Mouse (Mus musculus) neural tube, embryonic 11.5 days (tissue): ENCODE data around the gene L1td1. TPM values are rescaled to one million over a fixed set of nuclear protein-coding genes. Genes with fewer than 3 reads are reported as not detected.
A peak's percentile ranks its signal among the peaks of the same experiment; 100 is the strongest.

ENCODE experiments used
- ATAC-seq: fragments of 200-750 bp; cut with Nextera tagmentation; 2 replicates; pipeline ENCODE4 v1.8.0; 2017; ENCODE audit warnings: moderate number of reproducible peaks, mild to moderate bottlenecking, moderate TSS enrichment, moderate library complexity; ENCODE audit not compliant: insufficient read depth, low FRiP score, low TSS enrichment
- DNase-seq: peaks from one replicate; pipeline ENCODE4 v3.0.0-alpha.2; 2015; ENCODE audit warnings: low spot score
- H3K27ac ChIP-seq: fragments of 300-500 bp; sonication (generic); 2 replicates; pipeline ENCODE4 v1.5.1; 2014; ENCODE audit warnings: low read depth, mild to moderate bottlenecking, low read length
- H3K27me3 ChIP-seq: fragments of 300-500 bp; sonication (generic); 2 replicates; pipeline ENCODE4 v1.6.1; 2014; ENCODE audit warnings: mild to moderate bottlenecking, low read length, mixed read lengths; ENCODE audit not compliant: control insufficient read depth, insufficient read depth
- H3K36me3 ChIP-seq: fragments of 300-500 bp; sonication (generic); 2 replicates; pipeline ENCODE4 v1.6.1; 2014; ENCODE audit warnings: mild to moderate bottlenecking, low read length, moderate library complexity, mixed read lengths; ENCODE audit not compliant: control insufficient read depth, insufficient read depth
- H3K4me1 ChIP-seq: fragments of 300-500 bp; sonication (generic); 2 replicates; pipeline ENCODE4 v1.6.1; 2014; ENCODE audit warnings: low read length, mixed read lengths; ENCODE audit not compliant: control insufficient read depth, insufficient read depth
- H3K4me2 ChIP-seq: fragments of 300-500 bp; sonication (generic); 2 replicates; pipeline ENCODE4 v1.6.1; 2014; ENCODE audit warnings: low read depth, mild to moderate bottlenecking, moderate library complexity
- H3K4me3 ChIP-seq: fragments of 300-500 bp; sonication (generic); 2 replicates; pipeline ENCODE4 v1.5.1; 2014; ENCODE audit warnings: low read depth, low read length
- H3K9ac ChIP-seq: fragments of 300-500 bp; sonication (generic); 2 replicates; pipeline ENCODE4 v1.6.1; 2014; ENCODE audit warnings: mild to moderate bottlenecking, low read length
- H3K9me3 ChIP-seq: fragments of 300-500 bp; sonication (generic); 2 replicates; pipeline ENCODE4 v1.6.1; 2016; ENCODE audit warnings: low read length; ENCODE audit not compliant: control insufficient read depth
- WGBS: fragments of 180-500 bp; shearing (Covaris S2); extraction: QIAGEN DNeasy Blood & Tissue Kit; methylation state at CpG from one replicate; pipeline ENCODE4 v1.1.7; 2014; 5-methylcytosine and 5-hydroxymethylcytosine counted together
- polyA plus RNA-seq: library from polyadenylated mRNA; unstranded; fragments of >200 nt; fragmentation: Nextera tagmentation; extraction: Ambion mirVana; gene quantifications from 2 replicates; pipeline ENCODE4 v1.2.1, GENCODE M21; 2014

Gene L1td1
- polyA plus RNA-seq, 1 experiment from 2014 or later, result not detected

- ATAC-seq (peak; percentile 41; the same call in 1 of the 2 replicates), DNase-seq (no peak)
- H3K27me3 ChIP-seq, result no peaks in the 10 kb centered on the region
- H3K4me1 ChIP-seq, result peaks cover 3% of the 10 kb centered on the region; the same call in 1 of the 2 replicates
- H3K4me3 ChIP-seq, result no peak overlapping the region
- WGBS, result 58% methylated on average over 4 of the region's 4 CpGs
- H3K9ac ChIP-seq, result no peak overlapping the region
- H3K9me3 ChIP-seq, result no peaks in the 10 kb centered on the region
- H3K4me2 ChIP-seq, result no peak overlapping the region
- no peaks in the 10 kb centered on the region for H3K36me3 ChIP-seq
- H3K27ac ChIP-seq, result no peak overlapping the region
Measured at GRCm38 (mm10) chr4:98758012-98758821, 31.7 kb downstream of the L1td1 start.

- no peak overlapping the region for H3K27ac ChIP-seq
- no peak overlapping the region for H3K4me2 ChIP-seq
- peaks cover 3% of the 10 kb centered on the region; the same call in 1 of the 2 replicates for H3K4me1 ChIP-seq
- 85% methylated on average over 3 of the region's 3 CpGs for WGBS
- H3K4me3 ChIP-seq, result no peak overlapping the region
- H3K9ac ChIP-seq, result no peak overlapping the region
- ATAC-seq (no peak), DNase-seq (no peak)
- H3K27me3 ChIP-seq, result no peaks in the 10 kb centered on the region
- H3K9me3 ChIP-seq, result no peaks in the 10 kb centered on the region
- H3K36me3 ChIP-seq, result no peaks in the 10 kb centered on the region
Measured at GRCm38 (mm10) chr4:98758872-98759518, 32.5 kb downstream of the L1td1 start.

DNA sequence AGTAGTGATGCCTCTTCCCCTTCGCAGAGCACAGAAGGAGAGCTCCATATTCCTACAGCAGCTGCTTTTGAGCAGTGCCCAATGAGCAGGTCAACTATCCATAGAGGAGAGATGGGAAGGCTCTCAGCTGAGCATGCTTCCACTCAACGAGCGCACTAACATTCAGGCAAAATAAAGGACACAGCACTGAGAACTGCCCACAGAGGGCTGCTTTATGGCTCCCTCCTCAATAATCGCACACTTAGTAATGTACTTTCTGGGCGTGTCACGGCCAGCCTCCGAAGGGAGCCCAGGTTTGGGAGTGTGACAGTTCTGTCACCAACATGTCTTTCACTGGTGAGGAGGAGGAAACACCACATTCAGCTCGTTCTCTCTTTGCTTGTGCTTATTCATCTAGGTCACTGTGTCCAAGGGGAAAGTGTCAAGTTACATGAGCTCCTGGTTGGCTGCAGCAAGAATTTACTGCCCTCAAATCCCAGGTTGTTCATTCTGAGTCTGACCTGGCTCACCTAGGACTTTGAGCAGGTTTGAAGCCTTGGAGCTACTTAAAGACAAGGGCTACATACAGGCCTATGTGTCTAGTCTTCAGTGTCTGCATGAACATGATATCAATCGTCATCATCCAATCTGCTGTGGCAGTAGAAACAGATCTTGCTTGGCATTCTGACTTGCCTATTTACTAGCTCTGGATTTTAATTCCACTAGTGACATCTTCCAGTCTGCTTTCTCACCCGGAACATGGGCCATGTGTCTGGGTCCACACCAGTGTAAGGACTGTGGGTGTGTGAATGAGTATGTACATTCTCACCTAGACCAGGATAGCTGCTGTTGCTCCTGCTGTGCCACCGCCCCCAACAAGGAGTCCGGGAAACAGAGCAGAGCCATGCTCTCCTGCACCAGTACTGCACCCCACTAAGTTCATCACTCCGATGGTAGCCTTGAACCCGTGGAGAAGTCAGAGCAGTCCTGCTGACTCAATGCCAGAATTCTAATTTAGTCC, 40.9 kb downstream of the L1td1 start:
- H3K4me1 ChIP-seq, result no peaks in the 10 kb centered on the region
- no peak overlapping the region for H3K4me3 ChIP-seq
- no peak overlapping the region for H3K27ac ChIP-seq
- ATAC-seq (no peak), DNase-seq (no peak)
- WGBS, result 74% methylated on average over 14 of the region's 14 CpGs
- H3K9ac ChIP-seq, result no peak overlapping the region
- H3K27me3 ChIP-seq, result no peaks in the 10 kb centered on the region
- H3K4me2 ChIP-seq, result no peak overlapping the region
- H3K9me3 ChIP-seq, result no peaks in the 10 kb centered on the region
- no peaks in the 10 kb centered on the region for H3K36me3 ChIP-seq

DNA sequence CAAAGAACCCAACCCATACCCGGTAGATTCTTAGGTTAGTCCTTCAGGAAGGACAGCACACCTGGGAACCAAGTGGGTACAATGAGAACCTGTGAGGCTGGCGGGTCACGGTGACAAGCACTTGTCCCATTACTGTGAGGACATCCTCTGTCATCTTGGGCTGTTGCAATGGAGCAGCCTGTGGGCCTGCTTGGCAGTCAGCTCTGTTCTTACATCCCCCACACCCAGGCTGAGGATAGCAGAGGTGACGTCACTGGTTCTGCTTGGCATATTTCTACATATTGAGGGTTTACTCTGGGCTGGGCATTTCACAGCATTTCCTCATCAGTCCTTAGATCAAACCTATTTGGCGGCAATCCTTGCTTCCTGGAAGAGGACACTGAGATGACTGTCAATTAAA, 47.3 kb downstream of the L1td1 start:
- Histone ChIP-seq H3K9me3 (no peaks in the 10 kb centered on the region), H3K36me3 (no peaks in the 10 kb centered on the region), H3K4me3 (no peak overlapping the region), H3K9ac (no peak overlapping the region), H3K27me3 (no peaks in the 10 kb centered on the region), H3K4me1 (no peaks in the 10 kb centered on the region), H3K27ac (no peak overlapping the region), H3K4me2 (no peak overlapping the region)
- ATAC-seq (no peak), DNase-seq (no peak)
- 91% methylated on average over 5 of the region's 5 CpGs for WGBS

- no peak overlapping the region for H3K4me3 ChIP-seq
- DNase-seq (no peak), ATAC-seq (no peak)
- H3K4me2 ChIP-seq, result no peak overlapping the region
- no peaks in the 10 kb centered on the region for H3K4me1 ChIP-seq
- H3K9me3 ChIP-seq, result no peaks in the 10 kb centered on the region
- H3K36me3 ChIP-seq, result no peaks in the 10 kb centered on the region; the same call in 1 of the 2 replicates
- WGBS, result 77% methylated on average over 10 of the region's 10 CpGs
- no peak overlapping the region for H3K27ac ChIP-seq
- no peaks in the 10 kb centered on the region for H3K27me3 ChIP-seq
- H3K9ac ChIP-seq, result no peak overlapping the region
Measured at GRCm38 (mm10) chr4:98776721-98777427, 50.3 kb downstream of the L1td1 start.

GRCm38 (mm10) chr4:98777464-98777863, 50.9 kb downstream of the L1td1 start:
- Histone ChIP-seq H3K9ac (no peak overlapping the region), H3K27ac (no peak overlapping the region), H3K4me3 (no peak overlapping the region), H3K4me1 (no peaks in the 10 kb centered on the region), H3K27me3 (no peaks in the 10 kb centered on the region), H3K36me3 (no peaks in the 10 kb centered on the region; the same call in 1 of the 2 replicates), H3K4me2 (no peak overlapping the region), H3K9me3 (no peaks in the 10 kb centered on the region)
- WGBS, result 91% methylated on average over 6 of the region's 6 CpGs
- no peak for DNase-seq
- no peak for ATAC-seq

DNA sequence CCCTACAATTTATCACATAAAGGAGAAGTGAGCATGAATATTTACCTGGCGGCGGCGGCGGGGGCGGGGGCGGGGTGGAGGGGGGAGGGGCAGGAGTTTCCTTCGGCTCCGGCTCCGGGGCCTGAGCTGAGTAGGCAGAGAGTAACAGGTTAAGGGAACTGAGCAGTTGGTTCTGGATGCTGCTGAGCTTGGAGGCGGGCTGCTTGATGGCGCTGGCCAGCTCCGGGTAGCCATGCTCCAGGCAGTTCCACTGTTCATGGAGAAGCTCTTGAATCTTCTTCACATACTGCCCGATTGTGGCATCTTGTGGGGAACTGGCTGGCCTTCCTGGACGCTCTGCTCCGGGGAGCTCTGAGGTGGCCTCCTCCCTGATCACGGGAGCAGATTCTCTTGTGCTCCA, 51.7 kb downstream of the L1td1 start:
- H3K9me3 ChIP-seq, result no peaks in the 10 kb centered on the region
- no peak overlapping the region for H3K4me2 ChIP-seq
- no peaks in the 10 kb centered on the region; the same call in 1 of the 2 replicates for H3K36me3 ChIP-seq
- no peak overlapping the region for H3K9ac ChIP-seq
- 15% methylated on average over 16 of the region's 16 CpGs for WGBS
- no peaks in the 10 kb centered on the region for H3K4me1 ChIP-seq
- no peak overlapping the region for H3K4me3 ChIP-seq
- ATAC-seq (no peak), DNase-seq (no peak)
- H3K27ac ChIP-seq, result no peak overlapping the region
- no peaks in the 10 kb centered on the region for H3K27me3 ChIP-seq

GRCm38 (mm10) chr4:98785851-98786250, 59.3 kb downstream of the L1td1 start:
- no peaks in the 10 kb centered on the region for H3K27me3 ChIP-seq
- H3K4me3 ChIP-seq, result no peak overlapping the region
- DNase-seq (no peak), ATAC-seq (no peak)
- WGBS, result 25% methylated on average over 8 of the region's 8 CpGs
- peaks cover 4% of the 10 kb centered on the region; the same call in 1 of the 2 replicates for H3K4me1 ChIP-seq
- no peak overlapping the region for H3K9ac ChIP-seq
- H3K4me2 ChIP-seq, result no peak overlapping the region
- no peaks in the 10 kb centered on the region for H3K36me3 ChIP-seq
- no peaks in the 10 kb centered on the region for H3K9me3 ChIP-seq
- no peak overlapping the region for H3K27ac ChIP-seq
